Mouse (Mus musculus) bone marrow macrophage, adult 2 months (primary cell): ENCODE results near the gene Smap1. TPM values are rescaled to one million over a fixed set of nuclear protein-coding genes. Genes with fewer than 3 reads are reported as not detected.

Experiments
- H3K27ac ChIP-seq: 2 replicates; pipeline ENCODE4 v1.5.1; 2012; ENCODE audit warnings: low read depth, low read length; ENCODE audit not compliant: insufficient read depth
- H3K4me1 ChIP-seq: 2 replicates; pipeline ENCODE4 v1.6.1; 2012; ENCODE audit warnings: low read length; ENCODE audit not compliant: control insufficient read depth, insufficient read depth
- H3K4me3 ChIP-seq: 2 replicates; pipeline ENCODE4 v1.5.1; 2012; ENCODE audit warnings: mild to moderate bottlenecking, low read length, moderate library complexity; ENCODE audit not compliant: insufficient read depth
- CTCF ChIP-seq: IDR thresholded peaks from 2 replicates; pipeline ENCODE4 v1.5.1; 2012; ENCODE audit warnings: low read depth, mild to moderate bottlenecking, low read length, moderate library complexity
- POLR2A ChIP-seq: IDR thresholded peaks from 2 replicates; pipeline ENCODE4 v1.6.1; 2012; ENCODE audit warnings: mild to moderate bottlenecking, low read depth, low read length, borderline replicate concordance
- polyA plus RNA-seq: library from polyadenylated mRNA; stranded (reverse); fragments of >200 nt; gene quantifications from 2 replicates; pipeline ENCODE4 v1.2.4, GENCODE M21; 2012; ENCODE audit not compliant: missing spikeins, insufficient read depth, insufficient read length

Smap1 gene
- polyA plus RNA-seq, 1 experiment, result 52.5 TPM

DNA sequence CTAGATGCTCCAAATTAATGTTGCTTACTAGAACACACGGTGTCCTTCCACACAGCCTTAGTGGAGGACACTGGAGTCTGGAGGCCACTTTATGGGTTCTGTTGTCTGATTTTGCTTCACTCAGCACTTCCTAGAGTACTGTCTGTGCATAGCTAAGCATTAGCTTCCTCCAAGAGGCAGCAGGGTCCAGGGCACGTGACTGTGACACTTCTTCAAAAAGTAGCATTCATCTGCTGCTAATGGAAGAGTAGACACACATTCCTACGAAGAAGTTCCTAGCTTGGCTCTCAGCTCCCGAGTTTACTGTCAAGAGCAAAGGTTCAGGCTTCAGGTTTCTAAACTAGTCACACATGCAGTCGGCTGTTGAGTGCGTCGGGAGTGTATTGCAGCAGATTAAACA is 78.3 kb downstream of the Smap1 start:
- H3K4me1 ChIP-seq, result peaks cover 10% of the 10 kb centered on the region
- TF ChIP-seq CTCF (no peak), POLR2A (no peak)
- peak overlapping the region; percentile 65 for H3K27ac ChIP-seq
- H3K4me3 ChIP-seq, result no peak overlapping the region

DNA sequence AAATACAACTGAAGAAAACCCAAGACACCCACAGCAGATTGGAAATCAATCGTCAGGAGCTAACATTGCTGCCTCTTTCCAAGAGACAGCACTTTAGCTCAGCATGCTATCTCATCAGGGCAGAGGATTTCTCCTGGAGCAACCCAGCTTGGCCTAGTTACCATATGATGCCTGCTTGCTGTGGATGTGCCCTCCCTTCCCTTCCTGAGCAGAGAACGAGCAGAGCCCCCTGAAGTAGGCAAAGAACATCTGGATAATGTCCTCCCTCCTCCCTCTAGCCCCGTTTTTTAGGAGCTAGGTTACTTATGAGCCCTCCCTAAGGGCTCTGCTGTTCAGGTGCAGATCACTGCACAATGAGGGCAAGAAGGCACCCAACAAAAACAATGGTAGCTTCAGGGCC is 79.5 kb downstream of the Smap1 start:
- TF ChIP-seq CTCF (no peak), POLR2A (no peak)
- no peak overlapping the region for H3K4me3 ChIP-seq
- H3K4me1 ChIP-seq, result peaks cover 10% of the 10 kb centered on the region
- no peak overlapping the region for H3K27ac ChIP-seq

DNA sequence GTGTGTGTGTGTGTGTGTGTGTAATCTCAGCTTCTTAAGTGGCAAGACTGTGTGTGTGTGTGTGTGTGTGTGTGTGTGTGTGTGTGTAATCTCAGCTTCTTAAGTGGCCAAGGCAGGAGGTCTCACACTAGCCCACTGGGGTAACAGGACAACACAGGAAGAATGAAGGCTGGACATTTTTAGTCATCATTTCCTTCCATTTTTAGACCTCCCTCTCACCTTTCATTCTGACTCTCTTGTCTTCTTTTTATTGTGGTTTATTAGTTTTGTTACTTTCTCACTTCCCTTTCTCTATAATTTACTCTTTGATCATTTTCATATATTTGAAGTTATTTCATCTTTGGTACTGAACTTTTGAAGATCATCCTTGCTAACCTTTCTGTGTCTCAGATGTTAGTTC is 81.2 kb downstream of the Smap1 start:
- TF ChIP-seq POLR2A, result no peak
- no peak for TF ChIP-seq CTCF
- Histone ChIP-seq H3K4me3 (no peak overlapping the region), H3K4me1 (peaks cover 10% of the 10 kb centered on the region), H3K27ac (no peak overlapping the region)

DNA sequence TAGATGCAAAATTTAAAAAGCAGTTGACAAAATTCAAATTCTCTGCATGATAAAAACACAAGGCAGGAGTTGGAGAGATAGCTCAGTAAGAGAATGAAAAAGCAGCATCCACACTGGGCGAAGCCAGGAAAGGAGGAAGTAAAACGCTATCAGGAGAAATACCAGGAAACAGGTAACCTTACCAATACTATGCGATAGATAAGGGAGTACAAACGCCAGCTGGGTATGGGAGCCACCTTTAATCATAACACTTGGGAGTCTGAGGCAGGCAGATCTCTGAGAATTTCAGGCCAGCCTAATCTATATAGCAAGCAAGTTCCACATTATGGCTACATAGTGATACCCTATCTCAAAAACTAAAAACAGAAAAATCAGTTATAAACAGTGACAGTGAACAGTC is 85.5 kb downstream of the Smap1 start:
- H3K27ac ChIP-seq, result no peak overlapping the region
- TF ChIP-seq POLR2A (no peak), CTCF (no peak)
- H3K4me3 ChIP-seq, result no peak overlapping the region
- H3K4me1 ChIP-seq, result no peaks in the 10 kb centered on the region

GRCm38 (mm10) chr1:23834819-23835218 is 87.3 kb downstream of the Smap1 start:
- Histone ChIP-seq H3K4me1 (no peaks in the 10 kb centered on the region), H3K27ac (no peak overlapping the region), H3K4me3 (no peak overlapping the region)
- TF ChIP-seq CTCF, result no peak
- TF ChIP-seq POLR2A, result no peak

DNA sequence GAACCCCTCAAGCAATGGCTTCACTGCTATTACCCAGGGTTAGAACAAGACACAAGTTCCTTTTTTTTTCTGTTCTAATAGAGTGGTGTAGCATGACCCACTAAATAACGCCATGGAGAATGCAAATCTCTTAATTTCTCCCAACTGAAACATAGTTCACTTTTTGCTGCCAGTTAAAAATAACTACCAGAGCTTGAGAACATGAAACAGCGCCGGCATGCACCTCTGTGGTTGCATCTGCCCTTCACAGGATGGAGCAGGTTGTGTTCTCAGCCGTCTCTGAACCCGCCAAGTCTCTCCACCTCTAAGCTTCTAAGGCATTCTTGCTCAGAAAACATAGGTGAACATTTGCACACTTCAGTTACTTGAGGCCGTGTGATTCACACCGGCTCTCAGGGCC is 87.9 kb downstream of the Smap1 start:
- H3K27ac ChIP-seq, result no peak overlapping the region

GRCm38 (mm10) chr1:23826887-23827758 is 95.0 kb downstream of the Smap1 start:
- no peak for TF ChIP-seq POLR2A
- TF ChIP-seq CTCF, result peak; percentile 66; the same call in 1 of the 2 replicates
- no peaks in the 10 kb centered on the region for H3K4me1 ChIP-seq
- no peak overlapping the region for H3K27ac ChIP-seq
- H3K4me3 ChIP-seq, result no peak overlapping the region

More for the DNA sequence above, 87.9 kb downstream of the Smap1 start:
- TF ChIP-seq POLR2A, result no peak
- TF ChIP-seq CTCF, result no peak
- Histone ChIP-seq H3K4me3 (no peak overlapping the region), H3K4me1 (no peaks in the 10 kb centered on the region)

DNA sequence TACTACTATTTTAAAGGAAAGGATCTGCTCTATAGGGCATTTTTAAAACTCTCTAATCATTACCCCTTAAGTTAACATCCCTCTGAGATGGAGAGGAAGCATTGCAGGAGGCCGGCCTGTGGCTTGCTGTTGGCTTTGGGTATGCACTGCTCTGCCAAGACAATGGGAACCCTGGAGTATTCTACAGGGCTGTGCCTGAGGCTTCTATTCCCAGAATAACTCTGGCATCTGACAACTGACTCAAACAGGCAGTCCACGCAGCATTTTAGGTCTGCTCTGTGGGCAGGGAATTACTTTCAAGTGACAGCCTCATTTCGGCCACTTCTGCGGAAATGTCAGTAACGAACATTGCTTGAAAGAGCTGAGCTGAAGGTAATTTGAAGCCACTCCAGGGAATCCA is 100.5 kb downstream of the Smap1 start:
- no peaks in the 10 kb centered on the region for H3K4me1 ChIP-seq
- no peak overlapping the region for H3K27ac ChIP-seq
- TF ChIP-seq POLR2A, result no peak
- no peak for TF ChIP-seq CTCF
- H3K4me3 ChIP-seq, result no peak overlapping the region

DNA sequence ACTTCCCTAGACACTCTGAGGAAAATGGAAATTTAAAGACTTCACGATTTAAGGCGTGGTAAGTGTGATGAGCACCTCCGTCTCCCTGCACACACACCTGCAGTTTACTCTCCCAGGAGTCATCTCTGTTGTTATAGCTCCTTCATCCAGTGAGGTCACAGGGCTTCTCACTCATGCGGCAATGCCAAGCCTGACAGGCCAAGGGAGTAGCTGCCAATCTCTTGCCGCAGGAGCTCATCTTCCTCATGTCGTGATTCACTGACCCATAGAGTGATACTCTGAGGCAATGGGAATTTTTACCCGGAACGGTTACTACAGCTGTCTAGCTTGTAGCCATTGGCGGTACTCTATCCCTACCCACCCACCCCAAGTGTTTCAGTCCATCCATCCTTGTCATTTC is 123.8 kb downstream of the Smap1 start:
- Histone ChIP-seq H3K4me3 (no peak overlapping the region), H3K4me1 (no peaks in the 10 kb centered on the region), H3K27ac (no peak overlapping the region)
- TF ChIP-seq CTCF (no peak), POLR2A (no peak)

Other genes with a start within 250 kb of the Smap1 start
- gene B3gat2, start 160.6 kb downstream of the Smap1 start, polyA plus RNA-seq, result not detected in 2 replicates
- gene Sdhaf4, start 83.3 kb upstream of the Smap1 start, polyA plus RNA-seq, result 42.7 and 47.0 TPM in 2 replicates
- 4.4 and 5.2 TPM in 2 replicates for gene Fam135a, start 178.0 kb upstream of the Smap1 start, polyA plus RNA-seq